Mouse (Mus musculus): ENCODE results near the gene Ubtfl1.
"Not testable (repeated sequence)": the region's sequence is repeated elsewhere in the genome, so short reads cannot be mapped to it uniquely, and the experiment has no call there.

Ubtfl1 gene

DNA sequence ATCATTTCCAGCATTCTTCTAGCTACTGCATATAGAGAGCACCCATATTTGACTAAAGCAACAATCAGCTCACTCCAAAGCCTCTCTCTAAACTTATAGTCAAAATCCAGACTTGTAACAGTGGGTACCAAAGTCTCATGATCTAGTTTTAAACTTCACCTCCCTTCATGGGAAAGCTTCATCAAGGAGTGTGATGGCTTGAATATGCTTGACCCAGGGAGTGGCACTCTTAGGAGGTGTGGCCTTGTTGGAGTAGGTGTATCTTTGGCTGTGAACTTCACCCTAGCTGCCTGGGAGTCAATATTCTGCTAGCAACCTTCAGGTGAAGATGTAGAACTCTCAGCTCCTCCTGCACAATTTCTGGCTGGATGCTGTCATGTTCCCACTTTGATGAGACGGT, at the start of gene Ubtfl1:
Gene Ubtfl1 (plus strand): TSS at position 301 of the 400 bp plus-strand sequence.
- in situ Hi-C loops (cut with MboI; ENCODE audit: unreplicated experiment in 2 of 2): no loop called here

GRCm38 (mm10) chr9:18373026-18373425, 31.2 kb upstream of the Ubtfl1 start:
- in situ Hi-C loops (cut with MboI; ENCODE audit: unreplicated experiment in 2 of 2): not testable (repeated sequence)

GRCm38 (mm10) chr9:18385782-18386181, 18.4 kb upstream of the Ubtfl1 start:
- in situ Hi-C loops (cut with MboI; ENCODE audit: unreplicated experiment in 2 of 2): no loop called here

DNA sequence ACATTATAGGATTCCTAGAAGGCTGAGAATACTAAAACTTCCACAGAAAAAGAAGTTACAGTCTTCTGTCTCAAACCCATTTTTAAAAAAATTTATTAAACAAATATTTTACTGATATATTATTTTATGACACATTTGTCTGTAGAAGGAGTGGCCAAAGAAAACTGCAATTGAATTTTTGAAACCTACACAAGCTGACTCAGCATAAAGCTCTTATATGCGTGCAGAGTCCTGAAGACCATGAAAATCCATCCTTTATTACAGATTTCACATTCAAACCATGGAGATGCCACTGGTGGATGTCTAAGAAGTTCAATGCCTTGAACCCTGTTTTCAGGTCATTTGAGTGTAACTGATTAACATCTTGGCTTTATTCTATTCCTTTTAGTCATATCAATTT, 4.6 kb upstream of the Ubtfl1 start:
- in situ Hi-C loops (cut with MboI; ENCODE audit: unreplicated experiment in 2 of 2): no loop called here

DNA sequence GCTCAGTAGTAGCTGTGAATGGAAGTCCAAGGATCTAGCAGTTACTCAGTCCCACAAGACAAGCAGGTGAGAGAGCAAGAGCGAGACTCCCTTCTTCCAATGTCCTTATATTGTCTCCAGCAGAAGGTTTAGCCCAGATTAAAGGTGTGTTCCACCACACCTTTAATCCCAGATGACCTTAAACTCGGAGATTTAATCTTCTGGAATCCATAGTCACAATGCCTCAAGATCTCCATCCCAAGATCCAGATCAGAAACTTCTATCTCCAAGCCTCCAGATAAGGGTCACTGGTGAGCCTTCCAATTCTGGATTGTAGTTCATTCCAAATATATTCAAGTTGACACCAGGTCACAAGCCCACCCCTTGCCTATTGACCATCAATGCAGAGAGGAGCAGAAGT, 1.3 kb upstream of the Ubtfl1 start, which contains the start of gene Naalad2:
Gene Naalad2 (minus strand): TSS at position 101 of the 400 bp plus-strand sequence.
- in situ Hi-C loops (cut with MboI; ENCODE audit: unreplicated experiment in 2 of 2): not testable (repeated sequence)

GRCm38 (mm10) chr9:18412371-18412770, 8.2 kb downstream of the Ubtfl1 start:
- in situ Hi-C loops (cut with MboI; ENCODE audit: unreplicated experiment in 2 of 2): not testable (repeated sequence)

DNA sequence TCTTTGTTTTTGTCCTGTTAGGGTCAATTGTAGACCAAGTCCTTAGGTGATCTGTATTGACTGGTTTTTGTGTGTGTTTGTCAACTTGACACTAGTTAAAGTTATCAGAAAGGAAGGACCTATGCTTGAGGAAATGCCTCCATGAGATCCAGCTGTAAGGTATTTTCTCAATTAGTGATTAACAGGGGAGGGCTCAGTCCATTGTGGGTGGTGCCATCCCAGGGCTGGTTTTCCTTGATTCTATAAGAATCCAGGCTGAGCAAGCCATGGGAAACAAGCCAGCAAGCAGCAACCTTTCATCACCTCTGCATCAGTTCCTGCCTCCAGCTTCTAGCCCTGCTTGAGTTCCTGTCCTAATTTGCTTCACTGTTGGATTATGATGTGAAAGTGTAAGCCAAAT, 26.1 kb downstream of the Ubtfl1 start, which contains the start of gene Mbd3l2:
Gene Mbd3l2 (plus strand): TSS at position 301 of the 400 bp plus-strand sequence.
- in situ Hi-C loops (cut with MboI; ENCODE audit: unreplicated experiment in 2 of 2): no loop called here

- in situ Hi-C loops (cut with MboI; ENCODE audit: unreplicated experiment in 2 of 2): no loop called here
Observed at GRCm38 (mm10) chr9:18431687-18432086, 27.5 kb downstream of the Ubtfl1 start.

DNA sequence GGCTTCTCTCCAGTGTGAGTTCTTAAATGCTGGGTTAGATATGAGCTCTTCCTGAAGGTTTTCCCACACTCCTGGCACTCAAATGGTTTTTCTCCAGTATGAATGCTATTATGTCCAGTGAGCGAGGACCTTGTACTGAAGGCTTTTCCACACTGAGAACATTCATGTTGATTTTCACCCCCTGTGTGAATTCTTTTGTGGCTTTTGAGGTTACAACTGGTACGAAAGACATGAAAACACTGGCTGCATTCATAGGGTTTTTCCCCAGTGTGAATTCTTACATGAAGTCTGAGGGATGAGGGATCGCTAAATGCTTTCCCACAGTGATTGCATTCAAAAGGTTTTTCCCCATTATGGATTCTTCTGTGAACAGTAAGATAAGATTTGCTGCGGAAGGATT, 52.3 kb downstream of the Ubtfl1 start:
- in situ Hi-C loops (cut with MboI; ENCODE audit: unreplicated experiment in 2 of 2): no loop called here

All from v-Abl transformed pro-B cells (cell line).